Mouse (Mus musculus): ENCODE measurements around the gene Ang2. TPM values are rescaled to one million over a fixed set of nuclear protein-coding genes. Genes with fewer than 3 reads are reported as not detected.
A peak's percentile ranks its signal among the peaks of the same experiment; 100 is the strongest.
"Not testable (repeated sequence)": the region's sequence is repeated elsewhere in the genome, so short reads cannot be mapped to it uniquely, and the experiment has no call there.

The Ang2 gene
- total RNA-seq (2018; cell fraction: chromatin; rRNA removed) = not detected
- not detected for total RNA-seq (2018; cell fraction: cytosol; rRNA removed)
- not detected for total RNA-seq (2018; cell fraction: nucleus; rRNA removed)
- polyA plus RNA-seq (2018) = not detected in 3 replicates

DNA sequence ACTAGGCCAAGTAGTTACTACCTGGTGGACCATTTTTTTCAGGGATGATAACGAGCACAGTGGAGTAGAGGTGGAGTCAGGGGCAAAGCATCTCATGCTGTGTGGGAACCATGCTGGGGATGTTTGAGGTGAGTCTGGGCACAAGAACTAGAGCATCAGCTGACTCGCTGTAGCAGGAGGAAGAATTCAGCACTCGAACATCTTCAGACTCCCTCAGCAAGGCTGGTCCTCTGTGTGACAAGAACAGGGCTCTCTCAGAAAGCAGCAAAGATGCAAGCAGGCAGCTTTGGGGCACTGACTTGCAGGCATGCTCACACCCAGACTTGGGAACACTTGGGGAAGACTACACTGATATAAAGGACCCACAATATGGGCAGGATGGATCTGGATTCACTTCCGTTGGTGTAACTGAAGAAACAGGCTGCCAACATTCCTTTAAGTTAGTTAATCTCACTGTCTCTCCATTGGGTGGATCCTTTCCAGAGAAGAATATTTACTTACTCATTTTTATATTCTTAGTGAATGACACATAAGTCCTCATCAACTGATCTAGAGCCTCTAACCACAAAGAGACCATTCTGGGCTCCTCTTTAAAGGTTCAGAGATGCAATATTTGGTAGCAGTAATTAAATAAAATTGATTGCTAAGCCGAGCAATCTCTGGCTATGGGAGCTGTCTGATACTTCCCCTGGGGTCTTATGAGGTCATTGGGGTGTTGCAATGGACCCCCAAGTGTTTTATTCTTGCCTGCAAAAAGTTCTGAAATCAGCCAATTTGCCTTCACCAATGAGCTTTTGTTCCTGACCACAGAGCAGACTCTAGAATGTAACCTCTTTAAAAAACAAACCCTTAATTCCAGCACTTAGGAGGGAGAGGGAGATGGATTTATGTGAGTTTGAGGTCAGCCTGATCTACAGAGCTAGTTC lies at the start of gene Ang2:
Gene Ang2 (minus strand): TSS at position 51 of the 926 bp plus-strand sequence.
- WGBS (ENCODE audit: missing documents) = 88% methylated on average over 5 of the region's 5 CpGs
- no peaks in the 10 kb centered on the region for H3K36me3 ChIP-seq (ENCODE audit: inconsistent target)
- H3K4me3 ChIP-seq (ENCODE audit: inconsistent target) = no peak within 1 kb of the TSS
- no peaks in the 10 kb centered on the region for H3K79me2 ChIP-seq (ENCODE audit: inconsistent target)
- H3K27ac ChIP-seq = no peak within 1 kb of the TSS

DNA sequence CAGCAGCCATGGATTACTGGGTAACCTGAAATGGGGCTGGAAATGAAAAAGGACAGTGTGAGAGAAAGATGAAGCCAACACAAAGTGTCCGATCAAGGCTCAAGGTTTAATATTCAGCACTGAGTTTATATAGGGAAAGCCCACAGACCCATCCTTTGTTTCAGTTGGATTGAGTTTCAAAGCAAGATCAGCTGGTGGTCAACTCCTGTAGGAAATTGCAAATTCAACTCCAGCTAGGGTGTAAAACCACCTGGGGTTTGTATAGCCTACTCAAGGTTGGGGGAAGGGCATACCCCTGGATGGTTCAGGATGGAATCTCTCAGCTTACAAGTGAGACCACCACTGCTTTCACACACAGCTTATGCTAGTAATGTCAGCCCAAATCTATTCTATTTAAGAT lies 48.8 kb upstream of the Ang2 start:
- H3K4me3 ChIP-seq (ENCODE audit: inconsistent target) = no peak overlapping the region
- 86% methylated on average over 1 of the region's 1 CpGs for WGBS (ENCODE audit: missing documents)

GRCm38 (mm10) chr14:51240899-51241298 lies 42.0 kb upstream of the Ang2 start:
- H3K79me2 ChIP-seq (ENCODE audit: inconsistent target) = no peaks in the 10 kb centered on the region
- H3K4me3 ChIP-seq (ENCODE audit: inconsistent target) = no peak overlapping the region

More for the DNA sequence above, 48.8 kb upstream of the Ang2 start:
- Histone ChIP-seq H3K27ac (no peak overlapping the region), H3K36me3 (ENCODE audit: inconsistent target) (no peaks in the 10 kb centered on the region), H3K79me2 (ENCODE audit: inconsistent target) (no peaks in the 10 kb centered on the region)

DNA sequence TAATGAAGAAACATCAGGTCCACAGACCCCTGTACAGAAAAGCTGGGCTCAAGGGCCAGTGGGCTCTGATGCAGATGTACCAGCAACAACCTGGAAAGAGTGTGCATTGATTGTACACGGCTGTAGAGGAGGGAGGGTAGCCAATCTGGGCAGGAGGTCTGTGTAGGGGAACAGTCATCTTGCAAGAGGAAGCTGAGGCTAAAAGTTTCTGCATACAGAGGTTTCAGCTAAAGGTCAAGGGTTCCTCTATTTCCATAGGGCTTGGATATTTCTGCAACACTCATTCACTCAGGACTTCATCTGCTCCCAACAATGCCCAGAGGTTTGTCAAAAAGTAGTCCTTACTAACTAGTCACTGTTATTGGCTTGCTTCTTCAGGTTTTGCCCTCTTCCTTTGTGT lies 38.5 kb upstream of the Ang2 start:
- not testable (repeated sequence) for H3K36me3 ChIP-seq (ENCODE audit: inconsistent target); H3K4me3 ChIP-seq (ENCODE audit: inconsistent target); H3K79me2 ChIP-seq (ENCODE audit: inconsistent target)
- H3K27ac ChIP-seq = 0 out of 2 replicates have a peak overlapping the region, but pooled peaks have one; percentile 5
- 6% methylated on average over 1 of the region's 1 CpGs for WGBS (ENCODE audit: missing documents)

More at GRCm38 (mm10) chr14:51240899-51241298, 42.0 kb upstream of the Ang2 start:
- Histone ChIP-seq H3K36me3 (ENCODE audit: inconsistent target) (no peaks in the 10 kb centered on the region), H3K27ac (no peak overlapping the region)

DNA sequence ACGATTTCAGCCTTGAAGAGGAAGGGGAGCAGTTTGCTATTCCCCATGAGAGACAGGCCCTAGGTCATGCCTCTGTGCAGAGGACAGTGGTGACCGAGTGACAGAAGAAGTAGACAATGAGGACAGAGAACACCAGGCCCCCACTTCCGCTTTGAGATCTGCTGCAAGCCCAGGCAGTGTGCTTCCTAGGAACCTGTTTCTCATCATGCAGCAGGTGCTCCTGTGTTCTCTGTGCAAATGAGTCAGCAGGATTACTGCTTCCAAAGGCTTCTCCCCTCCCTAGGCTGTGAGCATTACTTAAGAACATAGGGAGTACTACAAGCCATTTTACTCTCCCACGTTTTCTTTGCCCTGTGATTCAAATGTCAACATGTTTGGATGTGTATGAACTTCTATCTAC lies 30.7 kb upstream of the Ang2 start:
- WGBS (ENCODE audit: missing documents) = 78% methylated on average over 3 of the region's 4 CpGs
- H3K4me3 ChIP-seq (ENCODE audit: inconsistent target); H3K79me2 ChIP-seq (ENCODE audit: inconsistent target); H3K36me3 ChIP-seq (ENCODE audit: inconsistent target); H3K27ac ChIP-seq: not testable (repeated sequence)

- not testable (repeated sequence) for H3K36me3 ChIP-seq (ENCODE audit: inconsistent target); H3K27ac ChIP-seq; H3K4me3 ChIP-seq (ENCODE audit: inconsistent target); H3K79me2 ChIP-seq (ENCODE audit: inconsistent target)
- WGBS (ENCODE audit: missing documents) = 86% methylated on average over 3 of the region's 3 CpGs
Measured at GRCm38 (mm10) chr14:51220075-51220474, 21.1 kb upstream of the Ang2 start.

DNA sequence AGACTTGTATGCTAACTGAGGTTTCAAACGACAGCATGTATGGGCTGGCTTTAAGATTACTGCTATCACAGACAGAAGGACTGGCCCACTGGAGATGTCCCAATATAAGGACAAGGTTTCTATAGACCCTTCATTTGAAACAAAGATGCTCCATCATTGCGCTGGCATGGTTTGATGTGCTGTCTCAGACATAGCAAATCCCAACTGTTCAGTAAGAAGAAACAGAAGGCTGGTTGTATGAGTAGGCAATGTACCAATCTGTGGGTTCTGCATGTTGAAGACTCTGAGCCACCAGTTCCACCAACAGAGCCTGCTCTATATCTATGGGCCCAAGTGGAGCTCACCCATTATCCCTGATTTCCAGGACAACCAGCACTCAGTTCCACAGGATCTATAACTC lies 4.2 kb upstream of the Ang2 start, which contains the start of gene Ear14:
Gene Ear14 (plus strand): TSS at position 277 of the 400 bp plus-strand sequence.
- Histone ChIP-seq H3K27ac (no peak within 1 kb of the TSS), H3K79me2 (ENCODE audit: inconsistent target) (no peaks in the 10 kb centered on the region), H3K36me3 (ENCODE audit: inconsistent target) (no peaks in the 10 kb centered on the region), H3K4me3 (ENCODE audit: inconsistent target) (no peak within 1 kb of the TSS)
- 100% methylated on average over 2 of the region's 2 CpGs for WGBS (ENCODE audit: missing documents)

- Histone ChIP-seq H3K27ac (no peak overlapping the region), H3K4me3 (ENCODE audit: inconsistent target) (no peak overlapping the region), H3K79me2 (ENCODE audit: inconsistent target) (no peaks in the 10 kb centered on the region), H3K36me3 (ENCODE audit: inconsistent target) (no peaks in the 10 kb centered on the region)
- 89% methylated on average over 2 of the region's 2 CpGs for WGBS (ENCODE audit: missing documents)
Measured at GRCm38 (mm10) chr14:51200466-51200865, 1.5 kb upstream of the Ang2 start.

DNA sequence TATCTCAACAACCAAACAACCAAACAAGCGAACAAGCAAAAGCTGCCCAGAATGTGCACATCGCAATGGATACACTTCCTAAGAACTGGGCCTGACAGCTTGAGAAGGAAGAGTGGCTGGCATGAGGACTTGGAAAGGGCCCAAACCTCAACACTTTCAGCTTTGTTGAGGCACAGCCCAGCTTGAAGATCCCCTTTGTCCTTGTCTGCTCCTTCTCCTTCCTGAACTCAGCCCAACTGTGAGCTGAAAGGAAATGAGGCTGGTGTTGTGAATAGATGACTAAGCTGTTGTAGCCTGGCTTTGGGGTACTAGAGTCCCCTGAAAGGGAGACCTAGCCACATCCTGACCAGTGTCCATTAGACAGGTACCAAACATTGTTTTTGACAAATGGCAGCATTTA lies 1.1 kb upstream of the Ang2 start:
- Histone ChIP-seq H3K27ac (no peak overlapping the region), H3K79me2 (ENCODE audit: inconsistent target) (no peaks in the 10 kb centered on the region), H3K4me3 (ENCODE audit: inconsistent target) (no peak overlapping the region), H3K36me3 (ENCODE audit: inconsistent target) (no peaks in the 10 kb centered on the region)
- WGBS (ENCODE audit: missing documents) = 50% methylated on average over 2 of the region's 2 CpGs

DNA sequence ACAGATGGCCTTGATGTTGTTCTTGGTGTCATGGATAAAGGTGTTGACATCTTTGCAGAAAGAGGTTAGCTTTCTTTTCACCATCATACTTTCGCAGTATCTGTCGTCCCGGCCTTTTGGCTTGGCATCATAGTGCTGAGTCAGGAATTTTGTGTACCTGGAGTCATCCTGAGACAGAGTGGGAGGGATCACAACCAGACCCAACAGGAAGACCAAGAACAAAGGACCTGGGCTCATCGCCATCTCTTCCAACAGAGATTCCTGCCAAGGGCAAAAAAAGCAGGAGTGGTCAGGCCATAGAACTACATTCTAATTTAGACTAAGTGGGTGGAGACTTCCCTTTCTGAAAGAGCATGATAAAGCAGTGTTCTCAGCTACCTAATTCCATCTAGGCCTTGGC lies 3.3 kb downstream of the Ang2 start:
- Histone ChIP-seq H3K4me3 (ENCODE audit: inconsistent target) (no peak overlapping the region), H3K79me2 (ENCODE audit: inconsistent target) (no peaks in the 10 kb centered on the region), H3K27ac (no peak overlapping the region), H3K36me3 (ENCODE audit: inconsistent target) (no peaks in the 10 kb centered on the region)
- WGBS (ENCODE audit: missing documents) = 100% methylated on average over 4 of the region's 4 CpGs

GRCm38 (mm10) chr14:51181051-51181450 lies 17.9 kb downstream of the Ang2 start:
- not testable (repeated sequence) for H3K27ac ChIP-seq; H3K79me2 ChIP-seq (ENCODE audit: inconsistent target); H3K36me3 ChIP-seq (ENCODE audit: inconsistent target); H3K4me3 ChIP-seq (ENCODE audit: inconsistent target)
- 79% methylated on average over 2 of the region's 2 CpGs for WGBS (ENCODE audit: missing documents)

DNA sequence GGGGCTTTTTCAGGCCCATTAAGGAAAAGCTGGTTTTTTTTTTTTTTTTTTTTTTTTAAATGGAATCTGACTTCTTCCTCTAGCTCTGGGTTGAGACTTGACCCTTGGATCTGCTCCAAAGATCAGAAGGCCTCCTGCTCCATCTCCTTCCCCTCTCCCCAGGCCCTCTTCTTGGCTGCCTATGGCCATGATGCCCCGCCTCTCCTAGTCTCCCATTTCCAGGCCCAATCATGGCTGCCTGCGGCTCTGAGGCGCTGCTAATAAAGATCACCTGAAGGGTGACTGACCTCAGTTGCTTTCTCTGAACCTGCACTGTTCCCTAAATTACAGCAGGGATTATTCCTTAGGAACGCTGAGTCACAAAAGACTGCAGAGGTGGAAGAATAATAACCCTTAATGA lies 25.1 kb downstream of the Ang2 start:
- Histone ChIP-seq H3K79me2 (ENCODE audit: inconsistent target) (no peaks in the 10 kb centered on the region), H3K4me3 (ENCODE audit: inconsistent target) (no peak overlapping the region), H3K36me3 (ENCODE audit: inconsistent target) (no peaks in the 10 kb centered on the region), H3K27ac (no peak overlapping the region)
- 95% methylated on average over 4 of the region's 4 CpGs for WGBS (ENCODE audit: missing documents)

DNA sequence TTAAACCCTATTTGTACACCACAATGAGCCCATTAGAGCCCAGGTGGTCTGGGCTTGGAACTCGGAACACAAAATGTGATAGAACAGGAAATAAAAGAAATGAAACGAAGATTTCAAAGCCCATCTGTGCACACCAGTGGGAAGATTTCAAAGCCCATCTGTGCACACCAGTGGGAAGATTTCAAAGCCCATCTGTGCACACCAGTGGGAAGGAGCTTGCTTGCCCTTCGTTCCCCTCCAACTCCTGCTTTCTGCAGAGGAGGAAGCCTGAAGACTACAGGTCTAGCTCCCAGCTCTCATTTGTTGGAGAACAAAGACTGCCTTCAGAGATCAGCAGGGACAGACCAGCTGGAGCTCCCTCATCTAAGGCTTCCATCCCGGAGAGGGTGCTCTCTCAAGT lies 26.0 kb downstream of the Ang2 start:
- H3K79me2 ChIP-seq (ENCODE audit: inconsistent target); H3K27ac ChIP-seq; H3K36me3 ChIP-seq (ENCODE audit: inconsistent target); H3K4me3 ChIP-seq (ENCODE audit: inconsistent target): not testable (repeated sequence)
- WGBS (ENCODE audit: missing documents) = 62% methylated on average over 3 of the region's 4 CpGs

DNA sequence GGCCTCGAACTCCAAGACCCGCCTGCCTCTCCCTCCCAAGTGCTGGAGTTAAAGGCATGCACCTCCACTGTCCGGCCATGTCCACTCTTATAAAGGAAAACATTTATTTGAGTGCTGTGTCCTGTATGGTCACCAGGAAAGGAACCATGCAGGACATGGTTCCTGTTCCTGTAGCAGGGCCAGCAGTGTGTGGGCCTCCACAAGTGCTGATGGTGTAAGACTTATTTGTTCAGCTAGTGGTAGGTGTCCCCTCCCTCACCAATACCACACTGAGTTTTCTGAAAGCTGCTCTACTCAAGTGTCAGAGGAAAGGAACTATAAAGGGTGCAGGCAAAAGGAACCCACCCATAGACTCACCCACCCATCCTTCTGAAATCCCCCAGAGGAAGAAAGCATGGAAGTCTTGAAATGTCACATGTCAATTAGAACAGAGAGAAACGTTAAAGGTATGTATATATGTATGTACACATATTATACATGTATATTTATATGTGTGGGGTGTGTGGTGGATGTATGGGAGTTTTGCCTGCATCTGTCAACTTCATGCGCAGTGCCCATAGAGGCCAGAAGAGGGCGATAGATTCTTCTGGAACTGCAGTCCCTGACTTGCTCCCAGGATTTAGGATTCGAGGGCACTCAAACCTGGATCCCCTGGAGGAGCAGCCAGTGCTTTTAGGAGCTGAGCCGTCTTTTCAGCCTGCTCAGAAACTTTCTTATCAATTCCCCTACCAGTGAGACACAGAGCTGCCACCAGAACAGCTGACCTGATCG lies 26.7 kb downstream of the Ang2 start:
- H3K27ac ChIP-seq; H3K79me2 ChIP-seq (ENCODE audit: inconsistent target); H3K4me3 ChIP-seq (ENCODE audit: inconsistent target); H3K36me3 ChIP-seq (ENCODE audit: inconsistent target): not testable (repeated sequence)
- WGBS (ENCODE audit: missing documents) = 52% methylated on average over 9 of the region's 9 CpGs

DNA sequence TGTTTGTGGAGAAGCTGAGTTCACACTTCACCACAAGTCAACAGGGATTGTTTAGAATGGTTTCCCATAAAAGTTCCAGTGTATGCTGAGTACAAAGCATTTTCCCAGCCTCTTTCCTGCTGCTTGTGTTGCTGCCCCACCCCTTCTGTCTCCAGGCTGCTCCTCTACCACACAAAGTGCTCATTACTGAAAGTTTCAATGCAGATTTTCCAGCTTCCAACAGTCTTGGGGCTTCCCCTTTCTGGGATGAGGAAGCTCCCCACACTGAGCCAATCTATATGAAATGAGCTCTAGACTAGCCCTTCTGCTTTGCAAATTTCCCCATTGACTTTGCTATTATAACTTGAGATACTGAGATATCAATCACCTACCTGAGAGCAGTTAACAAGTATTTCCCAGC lies 32.9 kb downstream of the Ang2 start:
- Histone ChIP-seq H3K4me3 (ENCODE audit: inconsistent target) (no peak overlapping the region), H3K36me3 (ENCODE audit: inconsistent target) (no peaks in the 10 kb centered on the region), H3K27ac (peak overlapping the region; percentile 62), H3K79me2 (ENCODE audit: inconsistent target) (no peaks in the 10 kb centered on the region)
